Mouse (Mus musculus) subcutaneous adipose tissue, adult 2 months (tissue): Measurements from ENCODE around the gene Anapc15-ps. TPM values are rescaled to one million over a fixed set of nuclear protein-coding genes. Genes with fewer than 3 reads are reported as not detected.

Experiments used
- polyA plus RNA-seq: library from polyadenylated mRNA; depleted of rRNA; stranded (reverse); fragments of >200 nt; gene quantifications from 2 replicates; pipeline ENCODE4 v1.2.3, GENCODE M21; 2012; ENCODE audit warnings: low replicate concordance; rRNA removed

Gene Anapc15-ps
- polyA plus RNA-seq = not detected in 2 replicates

DNA sequence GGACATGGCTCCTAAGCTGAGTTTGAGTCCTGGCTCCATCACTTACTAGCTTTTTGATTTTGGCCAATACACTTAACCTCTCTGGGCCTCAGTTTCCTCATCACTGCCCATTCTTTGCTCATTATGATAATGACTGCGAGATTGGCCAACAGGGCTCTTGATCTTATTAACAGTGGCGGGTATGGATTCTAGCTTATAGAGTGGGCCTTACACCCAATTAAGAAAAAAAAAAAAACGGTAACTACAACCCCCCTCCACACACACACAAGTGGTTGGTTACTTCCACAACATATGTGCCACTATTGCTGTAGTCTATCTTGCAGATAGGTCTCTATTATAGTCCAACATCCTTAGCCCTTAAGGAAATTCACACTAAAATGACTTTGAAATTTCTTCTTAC lies at the start of gene Anapc15-ps:
Gene Anapc15-ps, minus strand, starts transcription at position 101 of the 400 bp plus-strand sequence.

Other genes starting within 250 kb of the Anapc15-ps start
- gene Mrpl42, start 171.5 kb downstream of the Anapc15-ps start, polyA plus RNA-seq = 142 and 174 TPM in 2 replicates
- 69.9 and 71.4 TPM in 2 replicates for gene Ube2n, start 158.3 kb downstream of the Anapc15-ps start, polyA plus RNA-seq
- gene Nudt4, start 109.3 kb downstream of the Anapc15-ps start, polyA plus RNA-seq = 43.0 and 80.8 TPM in 2 replicates
- gene Gm33543, start 169.5 kb upstream of the Anapc15-ps start, polyA plus RNA-seq = 0.08 TPM in 1 of 2 replicates, not detected in the other